29 mouse cellular contexts compared by ENCODE assay signal in genomic region chr1:90738913-90739312, GRCm38 (mm10).
DNase-seq lines count a peak whose midpoint lies in the region; ATAC-seq and TF ChIP-seq lines count a peak whose summit lies in the region.
"Had no signal": no experiment of that assay in that cellular context is flagged by ENCODE, and none has a peak within 500 bp of the region (broad histone marks: within the 10 kb centered on the region; RNA-seq: fewer than 3 reads in every experiment).

No protein-coding gene starts in this region.

- H3K4me3 ChIP-seq in forebrain, embryonic 15.5 days = no peak overlapping the region
- H3K4me3 ChIP-seq in stomach, postnatal 0 days (ENCODE audit: low read depth, low read length) = no peak overlapping the region
- H3K4me3 ChIP-seq: embryonic facial prominence, embryonic 12.5 days; embryonic facial prominence, embryonic 15.5 days; erythroblast, embryonic 14.5 days; forebrain, embryonic 12.5 days; heart, embryonic 12.5 days; heart, embryonic 15.5 days; hindbrain, embryonic 10.5 days; hindbrain, embryonic 13.5 days; intestine, embryonic 15.5 days had no signal

- 95% methylated on average over 2 of the region's 2 CpGs for WGBS in forebrain, embryonic 15.5 days
- 88% methylated on average over 2 of the region's 2 CpGs for WGBS in stomach, postnatal 0 days

- no peak overlapping the region for H3K4me2 ChIP-seq in forebrain, embryonic 15.5 days (replicated peaks)
- no peak overlapping the region for H3K4me2 ChIP-seq in stomach, postnatal 0 days (replicated peaks; ENCODE audit: low read depth)
- H3K4me2 ChIP-seq: embryonic facial prominence, embryonic 12.5 days; embryonic facial prominence, embryonic 15.5 days; forebrain, embryonic 12.5 days; heart, embryonic 12.5 days; heart, embryonic 15.5 days; hindbrain, embryonic 13.5 days; intestine, embryonic 15.5 days had no signal

- TF ChIP-seq CTCF in stomach, postnatal 0 days (IDR thresholded peaks at IDR 0.05; ENCODE audit: low read depth) = no peak

- no peak overlapping the region for H3K27ac ChIP-seq in forebrain, embryonic 15.5 days (replicated peaks)
- H3K27ac ChIP-seq in stomach, postnatal 0 days (replicated peaks) = no peak overlapping the region
- H3K27ac ChIP-seq: embryonic facial prominence, embryonic 12.5 days; forebrain, embryonic 12.5 days; heart, embryonic 15.5 days; hindbrain, embryonic 10.5 days; hindbrain, embryonic 13.5 days; hindbrain, postnatal 0 days; intestine, embryonic 15.5 days had no signal

- no peaks in the 10 kb centered on the region for H3K9me3 ChIP-seq in forebrain, embryonic 15.5 days
- H3K9me3 ChIP-seq in stomach, postnatal 0 days (ENCODE audit: control insufficient read depth, low read length) = no peaks in the 10 kb centered on the region
- H3K9me3 ChIP-seq: embryonic facial prominence, embryonic 12.5 days; embryonic facial prominence, embryonic 15.5 days; forebrain, embryonic 12.5 days; heart, embryonic 12.5 days; heart, embryonic 15.5 days; hindbrain, embryonic 10.5 days; hindbrain, embryonic 13.5 days; intestine, embryonic 15.5 days had no signal

- no peaks in the 10 kb centered on the region for H3K36me3 ChIP-seq in forebrain, embryonic 15.5 days
- H3K36me3 ChIP-seq in stomach, postnatal 0 days (ENCODE audit: control insufficient read depth, insufficient read depth, low read length) = no peaks in the 10 kb centered on the region
- H3K36me3 ChIP-seq: embryonic facial prominence, embryonic 12.5 days; embryonic facial prominence, embryonic 15.5 days; forebrain, embryonic 12.5 days; heart, embryonic 12.5 days; heart, embryonic 15.5 days; hindbrain, embryonic 10.5 days; hindbrain, embryonic 13.5 days; intestine, embryonic 15.5 days had no signal

- TF ChIP-seq EP300 in stomach, postnatal 0 days (optimal IDR thresholded peaks at IDR 0.05) = no peak

- DNase-seq in CD4-positive, CD25-positive, alpha-beta regulatory T cell, adult 2 months (ENCODE audit: low read depth, low spot score) = peak; percentile 47
- peak; percentile 32 for DNase-seq in induced T-regulatory cell, adult 2 months (ENCODE audit: low read depth)
- no peak for DNase-seq in kidney, adult 9 months
- no peak for DNase-seq in stomach, postnatal 0 days (ENCODE audit: low spot score)
- DNase-seq: adrenal gland, postnatal 10 days; adrenal gland, postnatal 36 days; B cell, adult 2 months; cerebellum, adult 11 months; cerebellum, adult 2 months; cerebellum, adult 9-11 months; cerebellum, postnatal 25 days; gastrocnemius, postnatal 14 days; heart, adult 18-20 months; heart, postnatal 10 days; heart, postnatal 36 days; kidney, adult 18-20 months had no signal

- ATAC-seq in activated CD4-positive, CD25-positive, alpha-beta regulatory T cell, adult 4 months = peak; percentile 62
- no peak for ATAC-seq in forebrain, embryonic 15.5 days (replicated peaks)
- no peak for ATAC-seq in stomach, postnatal 0 days (ENCODE audit: low FRiP score, low TSS enrichment)
- ATAC-seq: forebrain, embryonic 16.5 days; hindbrain, postnatal 0 days; intestine, embryonic 15.5 days had no signal

- no peaks in the 10 kb centered on the region for H3K27me3 ChIP-seq in forebrain, embryonic 15.5 days
- no peaks in the 10 kb centered on the region for H3K27me3 ChIP-seq in stomach, postnatal 0 days (ENCODE audit: control insufficient read depth, insufficient read depth, low read length)
- H3K27me3 ChIP-seq: embryonic facial prominence, embryonic 12.5 days; embryonic facial prominence, embryonic 15.5 days; heart, embryonic 12.5 days; heart, embryonic 15.5 days; hindbrain, embryonic 13.5 days; intestine, embryonic 15.5 days had no signal

- no peak overlapping the region for H3K9ac ChIP-seq in forebrain, embryonic 15.5 days (replicated peaks)
- no peak overlapping the region for H3K9ac ChIP-seq in stomach, postnatal 0 days (ENCODE audit: low read length)
- H3K9ac ChIP-seq: embryonic facial prominence, embryonic 12.5 days; embryonic facial prominence, embryonic 15.5 days; forebrain, embryonic 12.5 days; heart, embryonic 12.5 days; heart, embryonic 15.5 days; hindbrain, embryonic 13.5 days; intestine, embryonic 15.5 days had no signal

- peaks cover 11% of the 10 kb centered on the region for H3K4me1 ChIP-seq in forebrain, embryonic 15.5 days
- H3K4me1 ChIP-seq in stomach, postnatal 0 days (replicated peaks; ENCODE audit: control insufficient read depth, insufficient read depth) = no peaks in the 10 kb centered on the region

Comparison
In these comparisons a context has a peak if more than half of its experiments do, and no peak if none do; other contexts are left out.
1. DNase-seq: peak in CD4-positive, CD25-positive, alpha-beta regulatory T cell, adult 2 months (single experiment) and induced T-regulatory cell, adult 2 months (single experiment); none in kidney, adult 9 months (single experiment) and stomach, postnatal 0 days (single experiment).